Mouse (Mus musculus) limb, embryonic 10.5 days (tissue): Measurements from ENCODE around the gene Mc1r. TPM values are rescaled to one million over a fixed set of nuclear protein-coding genes. Genes with fewer than 3 reads are reported as not detected.
A peak's percentile ranks its signal among the peaks of the same experiment; 100 is the strongest.

Experiments used
- DNase-seq: peaks from one replicate; pipeline ENCODE4 v3.0.0-alpha.2; 2017; ENCODE audit warnings: low spot score
- H3K27ac ChIP-seq: fragments of 300-500 bp; sonication (generic); 2 replicates; pipeline ENCODE4 v1.5.1; 2016; ENCODE audit warnings: mild to moderate bottlenecking
- H3K27me3 ChIP-seq: fragments of 300-500 bp; sonication (generic); 2 replicates; pipeline ENCODE4 v1.6.1; 2016; ENCODE audit warnings: low read depth, mild to moderate bottlenecking; ENCODE audit not compliant: poor library complexity, severe bottlenecking
- H3K36me3 ChIP-seq: fragments of 300-500 bp; sonication (generic); 2 replicates; pipeline ENCODE4 v1.6.1; 2016; ENCODE audit warnings: mild to moderate bottlenecking, moderate library complexity
- H3K4me1 ChIP-seq: fragments of 300-500 bp; sonication (generic); 2 replicates; pipeline ENCODE4 v1.6.1; 2016
- H3K4me3 ChIP-seq: fragments of 300-500 bp; sonication (generic); 2 replicates; pipeline ENCODE4 v1.5.1; 2016; ENCODE audit warnings: mild to moderate bottlenecking, moderate library complexity
- H3K9me3 ChIP-seq: fragments of 300-500 bp; sonication (generic); replicated peaks from 2 replicates; pipeline ENCODE4 v1.6.1; 2016; ENCODE audit warnings: mild to moderate bottlenecking
- WGBS: fragments of 180-500 bp; shearing (Covaris S2); methylation state at CpG from one replicate; pipeline ENCODE4 v1.1.7; 2016; 5-methylcytosine and 5-hydroxymethylcytosine counted together
- polyA plus RNA-seq: library from polyadenylated mRNA; unstranded; fragments of >200 nt; fragmentation: Nextera tagmentation; extraction: Ambion mirVana; gene quantifications from 2 replicates; pipeline ENCODE4 v1.2.1, GENCODE M21; 2016

Gene Mc1r
- not detected in 2 replicates for polyA plus RNA-seq

- H3K9me3 ChIP-seq: no peaks in the 10 kb centered on the region
- 12% methylated on average over 4 of the region's 4 CpGs for WGBS
- H3K36me3 ChIP-seq: peaks cover 18% of the 10 kb centered on the region
- H3K27me3 ChIP-seq: peaks cover 43% of the 10 kb centered on the region
- DNase-seq: peak; percentile 68
- H3K4me1 ChIP-seq: peaks cover 17% of the 10 kb centered on the region
- no peak within 1 kb of the TSS for H3K4me3 ChIP-seq
- no peak within 1 kb of the TSS for H3K27ac ChIP-seq
Observed at GRCm38 (mm10) chr8:123406786-123407185, at the start of gene Mc1r. Gene Mc1r, plus strand, starts transcription at chr8:123407107.

- H3K4me3 ChIP-seq: no peak overlapping the region
- H3K9me3 ChIP-seq: no peaks in the 10 kb centered on the region
- no peaks in the 10 kb centered on the region for H3K36me3 ChIP-seq
- no peaks in the 10 kb centered on the region for H3K4me1 ChIP-seq
- WGBS: 40% methylated on average over 12 of the region's 12 CpGs
- H3K27ac ChIP-seq: no peak overlapping the region
- DNase-seq: peak; percentile 87
- H3K27me3 ChIP-seq: no peaks in the 10 kb centered on the region
Observed at GRCm38 (mm10) chr8:123361082-123361739, 45.7 kb upstream of the Mc1r start.

- Histone ChIP-seq H3K4me3 (peak within 1 kb of the TSS; percentile 77), H3K27ac (peak within 1 kb of the TSS; percentile 91), H3K4me1 (peaks cover 18% of the 10 kb centered on the region), H3K36me3 (peaks cover 20% of the 10 kb centered on the region), H3K27me3 (no peaks in the 10 kb centered on the region), H3K9me3 (no peaks in the 10 kb centered on the region)
- peak; percentile 98 for DNase-seq
- WGBS: under 1% methylated on average over 75 of the region's 75 CpGs
Observed at GRCm38 (mm10) chr8:123373403-123374238, 33.3 kb upstream of the Mc1r start, which contains the start of gene Tcf25. Gene Tcf25, plus strand, starts transcription at chr8:123373753.

- 1% methylated on average over 20 of the region's 20 CpGs for WGBS
- Histone ChIP-seq H3K27me3 (no peaks in the 10 kb centered on the region), H3K36me3 (peaks cover 20% of the 10 kb centered on the region), H3K9me3 (no peaks in the 10 kb centered on the region), H3K4me1 (peaks cover 18% of the 10 kb centered on the region), H3K4me3 (peak overlapping the region; percentile 77), H3K27ac (peak overlapping the region; percentile 91)
- peak; percentile 99 for DNase-seq
Observed at GRCm38 (mm10) chr8:123374239-123374578, 32.7 kb upstream of the Mc1r start.

GRCm38 (mm10) chr8:123375701-123376100 is 31.2 kb upstream of the Mc1r start:
- peaks cover 18% of the 10 kb centered on the region for H3K4me1 ChIP-seq
- no peaks in the 10 kb centered on the region for H3K9me3 ChIP-seq
- 88% methylated on average over 10 of the region's 10 CpGs for WGBS
- H3K27me3 ChIP-seq: no peaks in the 10 kb centered on the region
- no peak overlapping the region for H3K27ac ChIP-seq
- no peak overlapping the region; the same call in 1 of the 2 replicates for H3K4me3 ChIP-seq
- peaks cover 20% of the 10 kb centered on the region for H3K36me3 ChIP-seq
- DNase-seq: no peak

GRCm38 (mm10) chr8:123376106-123376505 is 30.8 kb upstream of the Mc1r start:
- peaks cover 18% of the 10 kb centered on the region for H3K4me1 ChIP-seq
- DNase-seq: no peak
- H3K27me3 ChIP-seq: no peaks in the 10 kb centered on the region
- no peaks in the 10 kb centered on the region for H3K9me3 ChIP-seq
- no peak overlapping the region for H3K4me3 ChIP-seq
- 72% methylated on average over 8 of the region's 8 CpGs for WGBS
- peaks cover 22% of the 10 kb centered on the region for H3K36me3 ChIP-seq
- H3K27ac ChIP-seq: no peak overlapping the region

GRCm38 (mm10) chr8:123381711-123382110 is 25.2 kb upstream of the Mc1r start:
- no peaks in the 10 kb centered on the region for H3K27me3 ChIP-seq
- H3K4me3 ChIP-seq: no peak overlapping the region
- DNase-seq: no peak
- no peaks in the 10 kb centered on the region for H3K4me1 ChIP-seq
- WGBS: 90% methylated on average over 4 of the region's 4 CpGs
- H3K27ac ChIP-seq: no peak overlapping the region
- no peaks in the 10 kb centered on the region for H3K9me3 ChIP-seq
- peaks cover 68% of the 10 kb centered on the region for H3K36me3 ChIP-seq

GRCm38 (mm10) chr8:123382516-123382915 is 24.4 kb upstream of the Mc1r start:
- H3K9me3 ChIP-seq: no peaks in the 10 kb centered on the region
- DNase-seq: no peak
- H3K36me3 ChIP-seq: peaks cover 71% of the 10 kb centered on the region
- 95% methylated on average over 8 of the region's 8 CpGs for WGBS
- no peaks in the 10 kb centered on the region for H3K4me1 ChIP-seq
- no peak overlapping the region for H3K4me3 ChIP-seq
- no peak overlapping the region for H3K27ac ChIP-seq
- no peaks in the 10 kb centered on the region for H3K27me3 ChIP-seq

GRCm38 (mm10) chr8:123384883-123385540 is 21.9 kb upstream of the Mc1r start:
- DNase-seq: peak; percentile 50

GRCm38 (mm10) chr8:123387041-123387440 is 19.9 kb upstream of the Mc1r start:
- H3K4me3 ChIP-seq: no peak overlapping the region
- H3K27ac ChIP-seq: no peak overlapping the region
- H3K9me3 ChIP-seq: no peaks in the 10 kb centered on the region
- H3K27me3 ChIP-seq: no peaks in the 10 kb centered on the region
- no peaks in the 10 kb centered on the region for H3K4me1 ChIP-seq
- 81% methylated on average over 3 of the region's 3 CpGs for WGBS
- H3K36me3 ChIP-seq: peaks cover 100% of the 10 kb centered on the region
- DNase-seq: no peak

More at GRCm38 (mm10) chr8:123384883-123385540, 21.9 kb upstream of the Mc1r start:
- no peaks in the 10 kb centered on the region for H3K9me3 ChIP-seq
- H3K27ac ChIP-seq: no peak overlapping the region
- 73% methylated on average over 9 of the region's 9 CpGs for WGBS
- H3K27me3 ChIP-seq: no peaks in the 10 kb centered on the region
- no peaks in the 10 kb centered on the region for H3K4me1 ChIP-seq
- no peak overlapping the region for H3K4me3 ChIP-seq
- H3K36me3 ChIP-seq: peaks cover 90% of the 10 kb centered on the region

GRCm38 (mm10) chr8:123387801-123388200 is 19.1 kb upstream of the Mc1r start:
- peaks cover 99% of the 10 kb centered on the region for H3K36me3 ChIP-seq
- H3K9me3 ChIP-seq: no peaks in the 10 kb centered on the region
- 92% methylated on average over 8 of the region's 8 CpGs for WGBS
- no peaks in the 10 kb centered on the region for H3K27me3 ChIP-seq
- no peak for DNase-seq
- no peaks in the 10 kb centered on the region for H3K4me1 ChIP-seq
- H3K4me3 ChIP-seq: no peak overlapping the region
- H3K27ac ChIP-seq: no peak overlapping the region

- 99% methylated on average over 7 of the region's 7 CpGs for WGBS
- H3K27ac ChIP-seq: no peak overlapping the region
- H3K4me3 ChIP-seq: no peak overlapping the region
- H3K27me3 ChIP-seq: no peaks in the 10 kb centered on the region
- H3K36me3 ChIP-seq: peaks cover 99% of the 10 kb centered on the region
- no peak for DNase-seq
- H3K9me3 ChIP-seq: no peaks in the 10 kb centered on the region
- H3K4me1 ChIP-seq: no peaks in the 10 kb centered on the region
Observed at GRCm38 (mm10) chr8:123389026-123389425, 17.9 kb upstream of the Mc1r start.

GRCm38 (mm10) chr8:123398308-123398707 is 8.6 kb upstream of the Mc1r start:
- Histone ChIP-seq H3K9me3 (no peaks in the 10 kb centered on the region), H3K27me3 (no peaks in the 10 kb centered on the region), H3K4me1 (no peaks in the 10 kb centered on the region), H3K27ac (no peak overlapping the region), H3K4me3 (no peak overlapping the region), H3K36me3 (peaks cover 100% of the 10 kb centered on the region)
- 94% methylated on average over 13 of the region's 13 CpGs for WGBS
- DNase-seq: no peak
